Mouse (Mus musculus): ENCODE data around the gene Nbea. TPM values are rescaled to one million over a fixed set of nuclear protein-coding genes. Genes with fewer than 3 reads are reported as not detected.

The Nbea gene
- total and polyA plus RNA-seq, 2 experiments from 2014 or later, result 6.0 to 17.3 TPM

GRCm38 (mm10) chr3:55730549-55730948, 453.0 kb downstream of the Nbea start:
- H3K36me3 ChIP-seq (replicated peaks; ENCODE audit: control insufficient read depth, insufficient read depth, low read length), result no peaks in the 10 kb centered on the region
- TF ChIP-seq CTCF (IDR thresholded peaks at IDR 0.05; ENCODE audit: low read depth) (no peak), EP300 (IDR thresholded peaks at IDR 0.05; ENCODE audit: low read depth) (no peak)
- no peaks in the 10 kb centered on the region for H3K9me3 ChIP-seq (replicated peaks; ENCODE audit: control insufficient read depth, low read length)
- no peak for ATAC-seq (ENCODE audit: insufficient read depth, low read depth)
- H3K4me3 ChIP-seq (ENCODE audit: low read depth, low read length), result no peak overlapping the region
- H3K9ac ChIP-seq (replicated peaks; ENCODE audit: low read depth, low read length), result no peak overlapping the region
- no peak for DNase-seq (ENCODE audit: low spot score)
- H3K4me2 ChIP-seq (ENCODE audit: low read depth, low read length), result no peak overlapping the region
- H3K4me1 ChIP-seq (ENCODE audit: control insufficient read depth, insufficient read depth), result no peaks in the 10 kb centered on the region
- H3K27ac ChIP-seq (ENCODE audit: low read depth), result no peak overlapping the region
- 74% methylated on average over 5 of the region's 5 CpGs for WGBS
- H3K27me3 ChIP-seq (ENCODE audit: control insufficient read depth, insufficient read depth, low read length), result no peaks in the 10 kb centered on the region

DNA sequence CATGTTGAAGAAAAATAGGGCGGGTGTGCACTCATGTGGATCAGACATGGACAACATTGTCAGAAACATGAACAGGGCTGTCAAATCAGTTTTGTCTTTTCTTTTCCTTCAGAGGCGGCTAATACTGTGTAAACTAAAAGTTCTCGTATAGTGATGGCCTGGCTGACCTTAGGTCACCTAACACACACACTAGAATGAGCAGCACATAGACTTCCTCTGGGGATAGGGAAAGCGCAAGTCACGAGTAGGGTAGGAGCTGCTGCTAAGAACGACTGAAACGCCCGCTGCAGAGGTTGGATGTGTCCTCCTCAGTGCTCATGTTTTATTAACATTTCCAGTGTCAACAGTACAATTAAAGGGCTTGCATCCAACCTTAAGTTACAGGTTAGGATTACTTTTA, 453.4 kb downstream of the Nbea start:
- no peak overlapping the region for H3K9ac ChIP-seq (replicated peaks; ENCODE audit: low read depth, low read length)
- H3K27ac ChIP-seq (ENCODE audit: low read depth), result no peak overlapping the region
- 76% methylated on average over 8 of the region's 8 CpGs for WGBS
- no peaks in the 10 kb centered on the region for H3K4me1 ChIP-seq (ENCODE audit: control insufficient read depth, insufficient read depth)
- no peaks in the 10 kb centered on the region for H3K27me3 ChIP-seq (ENCODE audit: control insufficient read depth, insufficient read depth, low read length)
- no peaks in the 10 kb centered on the region for H3K9me3 ChIP-seq (replicated peaks; ENCODE audit: control insufficient read depth, low read length)
- no peaks in the 10 kb centered on the region for H3K36me3 ChIP-seq (replicated peaks; ENCODE audit: control insufficient read depth, insufficient read depth, low read length)
- ATAC-seq (ENCODE audit: insufficient read depth, low read depth), result no peak
- no peak for DNase-seq (ENCODE audit: low spot score)
- no peak overlapping the region for H3K4me3 ChIP-seq (ENCODE audit: low read depth, low read length)
- TF ChIP-seq CTCF (IDR thresholded peaks at IDR 0.05; ENCODE audit: low read depth) (no peak), EP300 (IDR thresholded peaks at IDR 0.05; ENCODE audit: low read depth) (no peak)
- no peak overlapping the region for H3K4me2 ChIP-seq (ENCODE audit: low read depth, low read length)

GRCm38 (mm10) chr3:55714260-55714659, 469.2 kb downstream of the Nbea start:
- ATAC-seq (ENCODE audit: insufficient read depth, low read depth), result no peak
- no peak for TF ChIP-seq CTCF (IDR thresholded peaks at IDR 0.05; ENCODE audit: low read depth)
- no peak for TF ChIP-seq EP300 (IDR thresholded peaks at IDR 0.05; ENCODE audit: low read depth)
- H3K4me1 ChIP-seq (ENCODE audit: control insufficient read depth, insufficient read depth), result peaks cover 7% of the 10 kb centered on the region; the same call in 1 of the 2 replicates
- no peak overlapping the region for H3K4me2 ChIP-seq (ENCODE audit: low read depth, low read length)
- H3K4me3 ChIP-seq (ENCODE audit: low read depth, low read length), result no peak overlapping the region
- H3K9ac ChIP-seq (replicated peaks; ENCODE audit: low read depth, low read length), result no peak overlapping the region
- no peaks in the 10 kb centered on the region for H3K36me3 ChIP-seq (replicated peaks; ENCODE audit: control insufficient read depth, insufficient read depth, low read length)
- WGBS, result 90% methylated on average over 6 of the region's 6 CpGs
- no peaks in the 10 kb centered on the region for H3K27me3 ChIP-seq (ENCODE audit: control insufficient read depth, insufficient read depth, low read length)
- no peaks in the 10 kb centered on the region for H3K9me3 ChIP-seq (replicated peaks; ENCODE audit: control insufficient read depth, low read length)
- no peak for DNase-seq (ENCODE audit: low spot score)
- no peak overlapping the region for H3K27ac ChIP-seq (ENCODE audit: low read depth)

DNA sequence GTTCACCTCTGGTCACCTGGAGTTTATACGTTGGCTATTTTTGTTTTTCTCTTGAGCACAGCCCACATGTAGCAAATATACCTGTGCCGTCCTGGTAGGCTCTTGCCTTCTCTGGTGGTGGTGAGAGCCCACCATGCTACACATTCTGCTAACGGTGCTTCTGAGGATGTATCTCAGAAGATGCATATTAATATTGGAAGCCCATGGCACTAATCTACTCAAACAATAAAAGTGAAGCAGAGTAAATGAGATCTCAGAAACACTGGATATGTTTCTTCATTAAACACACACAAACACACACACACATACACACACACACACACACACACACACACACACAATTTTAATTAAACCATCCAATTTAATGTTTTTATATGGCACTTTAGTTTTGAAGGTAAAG, 469.6 kb downstream of the Nbea start:
- Histone ChIP-seq H3K27ac (ENCODE audit: low read depth) (no peak overlapping the region), H3K4me2 (ENCODE audit: low read depth, low read length) (no peak overlapping the region), H3K4me3 (ENCODE audit: low read depth, low read length) (no peak overlapping the region), H3K9me3 (replicated peaks; ENCODE audit: control insufficient read depth, low read length) (no peaks in the 10 kb centered on the region), H3K27me3 (ENCODE audit: control insufficient read depth, insufficient read depth, low read length) (no peaks in the 10 kb centered on the region), H3K36me3 (replicated peaks; ENCODE audit: control insufficient read depth, insufficient read depth, low read length) (no peaks in the 10 kb centered on the region), H3K9ac (replicated peaks; ENCODE audit: low read depth, low read length) (no peak overlapping the region), H3K4me1 (ENCODE audit: control insufficient read depth, insufficient read depth) (peaks cover 7% of the 10 kb centered on the region; the same call in 1 of the 2 replicates)
- no peak for TF ChIP-seq EP300 (IDR thresholded peaks at IDR 0.05; ENCODE audit: low read depth)
- TF ChIP-seq CTCF (IDR thresholded peaks at IDR 0.05; ENCODE audit: low read depth), result no peak
- ATAC-seq (ENCODE audit: insufficient read depth, low read depth), result no peak
- 89% methylated on average over 3 of the region's 3 CpGs for WGBS
- DNase-seq (ENCODE audit: low spot score), result no peak

GRCm38 (mm10) chr3:55710300-55710699, 473.2 kb downstream of the Nbea start:
- TF ChIP-seq EP300 (IDR thresholded peaks at IDR 0.05; ENCODE audit: low read depth), result no peak
- TF ChIP-seq CTCF (IDR thresholded peaks at IDR 0.05; ENCODE audit: low read depth), result no peak
- no peaks in the 10 kb centered on the region for H3K27me3 ChIP-seq (ENCODE audit: control insufficient read depth, insufficient read depth, low read length)
- WGBS, result 85% methylated on average over 4 of the region's 4 CpGs

GRCm38 (mm10) chr3:55701632-55702031, 481.9 kb downstream of the Nbea start:
- Histone ChIP-seq H3K4me2 (ENCODE audit: low read depth, low read length) (no peak overlapping the region), H3K4me1 (ENCODE audit: control insufficient read depth, insufficient read depth) (peaks cover 6% of the 10 kb centered on the region), H3K27me3 (ENCODE audit: control insufficient read depth, insufficient read depth, low read length) (no peaks in the 10 kb centered on the region), H3K9ac (replicated peaks; ENCODE audit: low read depth, low read length) (no peak overlapping the region), H3K27ac (ENCODE audit: low read depth) (no peak overlapping the region), H3K4me3 (ENCODE audit: low read depth, low read length) (no peak overlapping the region), H3K9me3 (replicated peaks; ENCODE audit: control insufficient read depth, low read length) (no peaks in the 10 kb centered on the region), H3K36me3 (replicated peaks; ENCODE audit: control insufficient read depth, insufficient read depth, low read length) (no peaks in the 10 kb centered on the region)
- DNase-seq (ENCODE audit: low spot score) (no peak), ATAC-seq (ENCODE audit: insufficient read depth, low read depth) (no peak)
- TF ChIP-seq CTCF (IDR thresholded peaks at IDR 0.05; ENCODE audit: low read depth) (no peak), EP300 (IDR thresholded peaks at IDR 0.05; ENCODE audit: low read depth) (no peak)
- WGBS, result 25% methylated on average over 6 of the region's 6 CpGs

More at GRCm38 (mm10) chr3:55710300-55710699, 473.2 kb downstream of the Nbea start:
- DNase-seq (ENCODE audit: low spot score), result no peak
- Histone ChIP-seq H3K4me2 (ENCODE audit: low read depth, low read length) (no peak overlapping the region), H3K4me3 (ENCODE audit: low read depth, low read length) (no peak overlapping the region), H3K27ac (ENCODE audit: low read depth) (no peak overlapping the region), H3K4me1 (ENCODE audit: control insufficient read depth, insufficient read depth) (no peaks in the 10 kb centered on the region), H3K9me3 (replicated peaks; ENCODE audit: control insufficient read depth, low read length) (no peaks in the 10 kb centered on the region), H3K9ac (replicated peaks; ENCODE audit: low read depth, low read length) (no peak overlapping the region), H3K36me3 (replicated peaks; ENCODE audit: control insufficient read depth, insufficient read depth, low read length) (no peaks in the 10 kb centered on the region)
- ATAC-seq (ENCODE audit: insufficient read depth, low read depth), result no peak

Data from heart, postnatal 0 days (tissue).